Mouse (Mus musculus): Measurements from ENCODE around the gene Pctp. TPM values are rescaled to one million over a fixed set of nuclear protein-coding genes. Genes with fewer than 3 reads are reported as not detected.

The Pctp gene
- polyA plus RNA-seq, 1 experiment, result 2.2 TPM

DNA sequence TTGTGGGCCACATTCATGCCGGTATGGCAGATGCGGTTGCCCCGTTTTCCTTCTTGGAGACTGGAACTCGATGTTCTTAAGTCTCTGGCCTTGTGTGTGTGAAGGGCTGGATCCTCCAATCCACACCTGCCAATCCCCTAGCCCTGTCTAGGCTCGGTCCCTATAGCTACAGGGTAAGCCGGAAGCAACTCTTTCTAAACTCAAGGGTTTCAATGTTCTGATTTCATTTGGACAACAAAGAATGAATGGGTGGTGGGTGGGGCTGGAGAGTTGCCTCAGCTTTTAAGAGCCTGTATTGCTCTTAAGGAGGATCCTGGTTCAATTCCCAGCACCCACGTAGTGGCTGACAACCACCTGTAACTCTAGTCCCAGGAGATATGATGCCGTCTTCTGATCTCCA is 16.2 kb downstream of the Pctp start:
- Histone ChIP-seq H3K36me3 (ENCODE audit: control insufficient read depth, insufficient read depth, low read length) (no peaks in the 10 kb centered on the region), H3K4me1 (ENCODE audit: control insufficient read depth, insufficient read depth, insufficient read length) (no peaks in the 10 kb centered on the region), H3K27me3 (ENCODE audit: control insufficient read depth, insufficient read depth, low read length) (no peaks in the 10 kb centered on the region), H3K27ac (ENCODE audit: insufficient read depth, low read length) (no peak overlapping the region), H3K4me3 (ENCODE audit: extremely low read depth, insufficient read depth, insufficient read length) (no peak overlapping the region)
- 94% methylated on average over 8 of the region's 8 CpGs for WGBS
- TF ChIP-seq CTCF (IDR thresholded peaks at IDR 0.05; ENCODE audit: extremely low read depth, insufficient read depth, insufficient read length, insufficient replicate concordance) (no peak), POLR2A (IDR thresholded peaks at IDR 0.05; ENCODE audit: low read depth, low read length) (no peak)
- no peak for DNase-seq (ENCODE audit: low read depth in 1 of 2, low spot score in 2 of 2)

DNA sequence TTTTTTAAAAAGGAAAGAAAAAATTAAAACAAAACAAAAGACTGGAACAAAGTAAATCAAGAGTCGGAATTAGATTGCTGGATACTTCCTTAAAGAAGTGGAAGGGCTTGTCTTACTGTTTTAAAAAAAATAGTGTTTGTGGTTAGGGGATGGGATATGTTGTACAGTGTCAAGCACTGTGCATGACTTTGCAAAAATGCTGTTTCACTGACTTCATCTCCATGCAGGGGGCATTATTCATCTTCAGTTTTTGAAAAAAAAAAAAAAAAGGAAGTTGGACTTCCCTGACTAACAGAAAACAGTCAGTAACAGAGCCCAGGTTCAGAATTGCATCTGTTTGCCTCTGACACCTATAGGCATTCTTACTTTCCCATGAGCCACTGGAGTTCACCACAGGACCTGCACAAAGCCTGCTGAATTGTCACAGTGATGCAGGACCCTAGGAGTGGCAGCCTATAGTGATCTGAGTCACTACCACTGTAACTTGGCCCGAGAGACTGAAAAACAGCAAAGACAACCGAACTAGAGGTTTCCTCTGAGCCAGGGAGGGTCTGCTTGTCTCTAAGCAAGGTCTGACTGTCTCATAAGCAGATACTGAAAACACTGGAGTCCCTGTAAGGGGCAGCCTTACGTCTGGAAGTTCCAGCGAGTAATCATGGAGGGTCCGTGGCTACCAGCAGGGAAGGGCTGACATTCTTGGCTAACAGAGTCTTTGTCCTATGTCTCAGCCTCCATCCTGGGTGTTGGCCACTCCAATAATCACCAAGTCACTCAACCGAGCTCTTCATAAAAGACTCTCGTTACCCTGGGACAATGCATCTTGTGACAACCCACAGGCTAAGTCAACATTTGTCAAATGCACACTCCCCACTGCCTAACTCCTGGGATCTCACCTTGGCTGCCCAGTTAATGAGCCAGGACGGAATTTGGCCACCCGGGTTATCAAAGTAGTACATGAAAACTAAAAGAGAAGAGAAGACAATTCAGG is 17.2 kb downstream of the Pctp start:
- WGBS, result 63% methylated on average over 10 of the region's 10 CpGs
- Histone ChIP-seq H3K36me3 (ENCODE audit: control insufficient read depth, insufficient read depth, low read length) (no peaks in the 10 kb centered on the region), H3K27ac (ENCODE audit: insufficient read depth, low read length) (no peak overlapping the region), H3K27me3 (ENCODE audit: control insufficient read depth, insufficient read depth, low read length) (no peaks in the 10 kb centered on the region), H3K4me3 (ENCODE audit: extremely low read depth, insufficient read depth, insufficient read length) (no peak overlapping the region), H3K4me1 (ENCODE audit: control insufficient read depth, insufficient read depth, insufficient read length) (no peaks in the 10 kb centered on the region)
- DNase-seq (ENCODE audit: low read depth in 1 of 2, low spot score in 2 of 2), result no peak
- TF ChIP-seq CTCF (IDR thresholded peaks at IDR 0.05; ENCODE audit: extremely low read depth, insufficient read depth, insufficient read length, insufficient replicate concordance), result no peak
- TF ChIP-seq POLR2A (IDR thresholded peaks at IDR 0.05; ENCODE audit: low read depth, low read length), result no peak

DNA sequence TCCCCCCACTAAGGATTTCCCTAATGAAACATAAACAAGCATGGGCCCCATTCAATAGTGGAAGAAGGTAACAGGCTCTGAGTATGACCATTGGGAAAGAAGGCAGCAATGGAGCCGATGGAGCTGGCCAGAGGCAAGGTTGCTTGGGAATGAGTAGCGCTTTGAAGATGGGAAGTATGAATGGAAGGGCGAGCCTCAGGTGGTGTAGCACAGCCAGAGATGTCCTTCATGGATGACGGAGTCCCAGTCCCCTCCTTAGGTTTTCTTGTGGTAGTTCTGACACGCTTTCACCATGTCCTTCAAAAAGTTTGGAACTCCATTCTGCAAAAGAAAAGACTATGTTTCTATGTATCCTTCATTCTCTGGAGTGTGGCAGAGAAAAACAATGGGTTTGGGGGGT is 18.3 kb downstream of the Pctp start:
- Histone ChIP-seq H3K4me3 (ENCODE audit: extremely low read depth, insufficient read depth, insufficient read length) (no peak overlapping the region), H3K4me1 (ENCODE audit: control insufficient read depth, insufficient read depth, insufficient read length) (no peaks in the 10 kb centered on the region), H3K27me3 (ENCODE audit: control insufficient read depth, insufficient read depth, low read length) (no peaks in the 10 kb centered on the region), H3K36me3 (ENCODE audit: control insufficient read depth, insufficient read depth, low read length) (no peaks in the 10 kb centered on the region), H3K27ac (ENCODE audit: insufficient read depth, low read length) (no peak overlapping the region)
- DNase-seq (ENCODE audit: low read depth in 1 of 2, low spot score in 2 of 2), result no peak
- WGBS, result 93% methylated on average over 5 of the region's 5 CpGs
- TF ChIP-seq CTCF (IDR thresholded peaks at IDR 0.05; ENCODE audit: extremely low read depth, insufficient read depth, insufficient read length, insufficient replicate concordance), result no peak
- TF ChIP-seq POLR2A (IDR thresholded peaks at IDR 0.05; ENCODE audit: low read depth, low read length), result no peak

DNA sequence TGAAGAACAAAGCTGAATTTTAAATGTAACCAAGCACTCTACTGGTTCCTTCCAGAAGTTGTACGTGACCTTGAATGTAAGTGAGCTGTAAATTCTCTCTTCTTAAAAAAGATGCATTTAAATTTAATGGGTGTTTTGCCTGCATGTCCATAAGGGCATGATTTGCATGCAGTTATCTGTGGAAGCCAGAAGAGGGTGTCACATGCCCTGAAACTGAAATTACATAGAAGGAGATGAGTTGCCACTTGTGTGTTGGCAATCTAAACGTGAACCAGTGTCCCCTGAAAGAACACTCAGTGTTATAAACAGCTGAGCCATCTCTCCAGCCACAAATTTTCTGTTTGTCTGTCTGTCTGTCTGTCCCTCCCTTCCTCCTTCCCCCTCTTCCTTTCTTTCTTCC is 19.8 kb downstream of the Pctp start:
- Histone ChIP-seq H3K4me3 (ENCODE audit: extremely low read depth, insufficient read depth, insufficient read length) (no peak overlapping the region), H3K4me1 (ENCODE audit: control insufficient read depth, insufficient read depth, insufficient read length) (no peaks in the 10 kb centered on the region), H3K36me3 (ENCODE audit: control insufficient read depth, insufficient read depth, low read length) (no peaks in the 10 kb centered on the region), H3K27me3 (ENCODE audit: control insufficient read depth, insufficient read depth, low read length) (no peaks in the 10 kb centered on the region), H3K27ac (ENCODE audit: insufficient read depth, low read length) (no peak overlapping the region)
- WGBS, result 63% methylated on average over 2 of the region's 2 CpGs
- no peak for DNase-seq (ENCODE audit: low read depth in 1 of 2, low spot score in 2 of 2)
- TF ChIP-seq CTCF (IDR thresholded peaks at IDR 0.05; ENCODE audit: extremely low read depth, insufficient read depth, insufficient read length, insufficient replicate concordance), result no peak
- no peak for TF ChIP-seq POLR2A (IDR thresholded peaks at IDR 0.05; ENCODE audit: low read depth, low read length)

DNA sequence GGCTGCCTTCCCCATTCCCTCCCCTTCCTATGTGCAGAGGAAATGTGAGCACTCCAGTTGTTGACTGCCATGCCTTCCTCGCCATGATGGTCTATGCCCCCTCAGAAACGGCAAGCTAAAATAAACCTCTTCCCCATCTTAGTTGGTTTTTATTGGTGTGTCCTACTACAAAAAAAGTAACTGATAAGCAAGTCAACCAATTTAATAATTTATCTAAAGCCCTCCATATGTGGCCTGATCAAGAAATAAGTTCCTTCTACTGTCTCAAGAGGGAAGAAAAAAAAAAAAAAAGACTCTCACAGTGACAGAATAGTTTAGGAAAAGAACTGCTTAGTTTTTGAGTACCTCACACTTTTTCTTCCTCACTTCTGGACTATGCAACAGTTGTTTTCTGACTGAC is 22.6 kb downstream of the Pctp start:
- TF ChIP-seq CTCF (IDR thresholded peaks at IDR 0.05; ENCODE audit: extremely low read depth, insufficient read depth, insufficient read length, insufficient replicate concordance) (no peak), POLR2A (IDR thresholded peaks at IDR 0.05; ENCODE audit: low read depth, low read length) (no peak)
- Histone ChIP-seq H3K36me3 (ENCODE audit: control insufficient read depth, insufficient read depth, low read length) (no peaks in the 10 kb centered on the region), H3K27me3 (ENCODE audit: control insufficient read depth, insufficient read depth, low read length) (no peaks in the 10 kb centered on the region), H3K4me3 (ENCODE audit: extremely low read depth, insufficient read depth, insufficient read length) (no peak overlapping the region), H3K4me1 (ENCODE audit: control insufficient read depth, insufficient read depth, insufficient read length) (no peaks in the 10 kb centered on the region), H3K27ac (ENCODE audit: insufficient read depth, low read length) (no peak overlapping the region)
- 86% methylated on average over 2 of the region's 2 CpGs for WGBS
- DNase-seq (ENCODE audit: low read depth in 1 of 2, low spot score in 2 of 2), result no peak

DNA sequence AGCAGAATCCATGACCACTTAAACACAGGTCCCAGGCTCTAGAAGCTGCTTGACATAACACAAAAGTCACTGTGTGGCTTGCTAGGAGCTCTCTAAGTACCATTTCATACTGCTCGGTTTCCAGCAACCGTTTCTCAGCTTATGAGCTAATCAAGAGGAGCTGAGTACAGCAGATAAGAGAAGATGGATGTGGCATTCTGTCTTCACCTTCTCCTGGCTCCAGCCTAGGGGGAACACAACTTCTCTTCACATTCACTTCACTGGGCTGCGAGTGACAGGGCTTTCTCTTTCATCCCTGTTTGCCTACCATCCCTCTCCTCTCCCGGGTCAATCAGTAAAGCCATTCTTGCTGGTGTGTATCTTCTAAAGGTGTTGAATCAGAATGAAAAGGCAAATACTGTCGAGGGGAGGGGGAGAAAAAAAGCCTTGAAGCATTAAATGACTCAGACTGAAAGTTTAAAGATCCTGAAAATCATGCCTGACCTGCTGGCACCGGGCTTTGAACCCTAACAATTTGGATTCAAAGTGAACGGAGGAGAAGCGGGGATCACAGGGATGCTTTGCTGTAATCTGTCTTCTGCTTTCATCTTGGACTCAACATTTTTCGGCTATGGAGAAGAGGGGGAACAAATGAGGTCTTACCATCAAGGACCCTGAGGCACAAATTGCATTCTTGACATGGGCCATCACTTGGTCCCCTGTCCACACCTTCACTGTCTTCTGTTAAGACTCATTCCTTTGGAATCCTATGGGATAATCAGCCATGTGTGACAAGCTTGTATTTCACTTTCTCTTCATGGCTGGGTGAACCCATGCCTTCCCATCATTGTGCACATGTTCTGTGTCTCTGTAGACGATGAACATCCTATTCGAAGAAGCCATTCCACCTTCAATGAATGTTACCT is 23.5 kb downstream of the Pctp start:
- no peaks in the 10 kb centered on the region for H3K36me3 ChIP-seq (ENCODE audit: control insufficient read depth, insufficient read depth, low read length)
- no peaks in the 10 kb centered on the region for H3K27me3 ChIP-seq (ENCODE audit: control insufficient read depth, insufficient read depth, low read length)
- TF ChIP-seq POLR2A (IDR thresholded peaks at IDR 0.05; ENCODE audit: low read depth, low read length) (no peak), CTCF (IDR thresholded peaks at IDR 0.05; ENCODE audit: extremely low read depth, insufficient read depth, insufficient read length, insufficient replicate concordance) (no peak)
- DNase-seq (ENCODE audit: low read depth in 1 of 2, low spot score in 2 of 2), result no peak
- H3K4me1 ChIP-seq (ENCODE audit: control insufficient read depth, insufficient read depth, insufficient read length), result no peaks in the 10 kb centered on the region
- 79% methylated on average over 11 of the region's 11 CpGs for WGBS
- H3K4me3 ChIP-seq (ENCODE audit: extremely low read depth, insufficient read depth, insufficient read length), result no peak overlapping the region
- no peak overlapping the region for H3K27ac ChIP-seq (ENCODE audit: insufficient read depth, low read length)
